Mouse (Mus musculus) ES-E14 (cell line): ENCODE measurements around the gene Myo15. TPM values are rescaled to one million over a fixed set of nuclear protein-coding genes. Genes with fewer than 3 reads are reported as not detected.

Experiments used
- DNase-seq: peaks from one replicate; pipeline ENCODE4 v3.0.0-alpha.2; 2013; ENCODE audit warnings: low read depth, low spot score
- H3K27ac ChIP-seq: 2 replicates; pipeline ENCODE4 v1.5.1; 2012; ENCODE audit warnings: low read depth, mild to moderate bottlenecking, low read length, moderate library complexity, mixed read lengths; ENCODE audit not compliant: poor library complexity, insufficient read depth, severe bottlenecking
- H3K36me3 ChIP-seq: 2 replicates; pipeline ENCODE4 v1.6.1; 2012; ENCODE audit warnings: mild to moderate bottlenecking, low read length, moderate library complexity, mixed read lengths; ENCODE audit not compliant: control insufficient read depth, poor library complexity, insufficient read depth, severe bottlenecking
- H3K4me1 ChIP-seq, 2 experiments: fragments of 150-350 bp in 1 of 2; sonication (generic) in 1 of 2; 2 replicates each; pipeline ENCODE4 v1.6.1; 2012; ENCODE audit warnings: low read length in 2 of 2, mild to moderate bottlenecking in 1 of 2, mixed read lengths in 1 of 2; ENCODE audit not compliant: control insufficient read depth in 2 of 2, insufficient read depth in 2 of 2, poor library complexity in 1 of 2
- H3K4me3 ChIP-seq, 2 experiments: fragments of 150-350 bp in 1 of 2; sonication (generic) in 1 of 2; 2 replicates each; pipeline ENCODE4 v1.5.1; 2012; ENCODE audit warnings: low read length in 2 of 2, low read depth in 1 of 2, mild to moderate bottlenecking in 1 of 2, mixed read lengths in 1 of 2; ENCODE audit not compliant: insufficient read depth in 1 of 2, poor library complexity in 1 of 2, severe bottlenecking in 1 of 2
- H3K9ac ChIP-seq: 2 replicates; pipeline ENCODE4 v1.6.1; 2012; ENCODE audit warnings: low read depth, mild to moderate bottlenecking, low read length, mixed read lengths; ENCODE audit not compliant: poor library complexity, insufficient read depth, severe bottlenecking
- H3K9me3 ChIP-seq: fragments of 150-350 bp; sonication (generic); 2 replicates; pipeline ENCODE4 v1.6.1; 2012; ENCODE audit warnings: low read depth, mild to moderate bottlenecking, low read length; ENCODE audit not compliant: control insufficient read depth, insufficient read depth
- CHD2 ChIP-seq: IDR thresholded peaks from 2 replicates; pipeline ENCODE4 v1.6.1; 2014; ENCODE audit warnings: mild to moderate bottlenecking, low read depth, low read length, inconsistent platforms
- HCFC1 ChIP-seq: IDR thresholded peaks from 2 replicates; pipeline ENCODE4 v1.6.1; 2012; ENCODE audit warnings: low read length, inconsistent platforms, borderline replicate concordance; ENCODE audit not compliant: insufficient read depth
- MAFK ChIP-seq: IDR thresholded peaks from 2 replicates; pipeline ENCODE4 v1.6.1; 2014; ENCODE audit warnings: mild to moderate bottlenecking, low read depth, low read length, inconsistent platforms; ENCODE audit not compliant: insufficient read depth
- ZC3H11A ChIP-seq: IDR thresholded peaks from 2 replicates; pipeline ENCODE4 v1.6.1; 2012; ENCODE audit warnings: low read depth, mild to moderate bottlenecking, inconsistent platforms, low read length, borderline replicate concordance
- ZNF384 ChIP-seq: IDR thresholded peaks from 2 replicates; pipeline ENCODE4 v1.6.1; 2012; ENCODE audit warnings: low read depth, low read length, inconsistent platforms
- in situ Hi-C, 2 experiments: fragments of 600-800 bp; cut with MboI; formaldehyde crosslinking; loops; one replicate each; pipeline ENCODE4 v1.15.1; 2025; ENCODE audit warnings: low sequenced_read_pairs in 2 of 2, inconsistent platforms in 1 of 2; ENCODE audit not compliant: unreplicated experiment in 2 of 2
- total RNA-seq: library from RNA; depleted of rRNA; stranded (reverse); fragments of 300-350 nt; gene quantifications from 2 replicates; pipeline ENCODE4 v1.2.3, GENCODE M21; 2012

Myo15 gene
- total RNA-seq, 1 experiment: 0.31 TPM

DNA sequence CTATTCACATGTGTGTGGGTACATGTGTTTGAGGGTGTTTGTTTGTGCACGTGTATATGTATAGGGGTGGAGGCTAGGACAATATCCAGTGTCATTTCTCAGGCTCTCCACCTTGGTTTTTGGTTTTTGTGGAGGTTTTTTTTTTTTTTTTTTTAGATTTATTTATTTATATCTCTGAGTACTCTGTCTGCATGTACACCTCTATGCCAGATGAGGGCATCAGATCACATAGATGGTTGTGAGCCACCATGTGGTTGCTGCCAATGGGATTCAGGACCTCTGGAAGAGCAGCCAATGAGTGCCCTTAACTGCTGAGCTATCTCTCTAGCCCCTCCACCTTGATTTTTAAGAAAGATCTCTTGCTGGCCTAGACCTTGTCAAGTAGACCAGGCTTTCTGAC lies 11.2 kb upstream of the Myo15 start:
- Histone ChIP-seq H3K9ac (no peak overlapping the region), H3K4me1 (peaks cover 0 to 3% of the 10 kb centered on the region in 2 experiments; a peak in 1 of 4 replicates), H3K4me3 (no peak overlapping the region), H3K27ac (no peak overlapping the region), H3K9me3 (no peaks in the 10 kb centered on the region), H3K36me3 (peaks cover 56% of the 10 kb centered on the region)
- TF ChIP-seq ZNF384 (peak; percentile 44; the same call in 1 of the 2 replicates), ZC3H11A (no peak)
- no peak for DNase-seq
- in situ Hi-C loops: no loop called here

DNA sequence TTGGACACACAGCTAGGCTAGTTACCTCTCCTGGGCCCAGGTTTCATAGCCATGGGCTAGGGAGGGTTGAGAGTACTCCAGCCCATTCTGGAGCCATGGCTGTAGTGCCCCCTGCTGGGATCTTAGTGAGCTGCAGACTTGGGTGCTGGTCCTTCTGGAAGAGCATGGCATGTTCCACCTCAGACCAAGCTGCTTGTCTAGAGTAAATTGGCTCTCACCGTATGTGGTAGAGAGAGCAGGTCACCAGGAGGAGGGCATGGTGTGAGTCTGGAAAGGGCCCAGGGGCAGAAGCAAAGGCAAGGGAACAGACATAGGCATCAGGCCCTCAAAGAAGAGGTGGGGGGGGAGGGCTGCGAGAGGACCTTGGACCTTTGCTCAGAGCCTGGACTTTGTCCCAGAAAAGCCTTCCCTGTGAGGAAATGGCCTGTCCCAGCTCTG lies 3.2 kb upstream of the Myo15 start:
- Histone ChIP-seq H3K4me3 (no peak overlapping the region), H3K9me3 (no peaks in the 10 kb centered on the region), H3K27ac (no peak overlapping the region), H3K9ac (no peak overlapping the region), H3K4me1 (no peaks in the 10 kb centered on the region), H3K36me3 (peaks cover 65% of the 10 kb centered on the region)
- DNase-seq: peak; percentile 65
- TF ChIP-seq ZNF384 (no peak), MAFK (no peak), HCFC1 (no peak), CHD2 (no peak), ZC3H11A (no peak)
- in situ Hi-C loops: no loop called here

DNA sequence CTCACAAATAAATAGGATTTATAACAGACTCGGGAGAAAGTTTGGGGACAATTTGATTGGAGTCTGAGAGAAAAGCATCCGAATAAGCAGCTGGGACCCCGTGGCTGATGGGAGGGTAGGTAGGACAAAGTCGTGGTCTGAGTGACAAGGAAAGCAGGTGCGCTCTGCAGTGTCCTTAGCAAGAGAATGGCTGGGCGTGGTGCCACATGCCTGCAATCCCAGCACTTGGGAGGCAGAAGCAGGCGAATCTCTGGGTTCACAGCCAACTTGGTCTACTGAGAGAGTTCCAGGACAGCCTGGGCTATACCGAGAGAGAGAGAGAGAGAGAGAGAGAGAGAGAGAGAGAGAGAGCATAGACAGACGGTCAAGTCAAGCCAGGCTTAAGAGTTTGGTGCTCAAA lies 1.6 kb downstream of the Myo15 start:
- TF ChIP-seq ZNF384 (no peak), ZC3H11A (no peak), HCFC1 (no peak), CHD2 (no peak), MAFK (no peak)
- Histone ChIP-seq H3K9ac (no peak overlapping the region), H3K9me3 (no peaks in the 10 kb centered on the region), H3K4me3 (no peak overlapping the region), H3K4me1 (no peaks in the 10 kb centered on the region), H3K27ac (no peak overlapping the region), H3K36me3 (peaks cover 26% of the 10 kb centered on the region)
- in situ Hi-C loops: no loop called here
- DNase-seq: no peak

DNA sequence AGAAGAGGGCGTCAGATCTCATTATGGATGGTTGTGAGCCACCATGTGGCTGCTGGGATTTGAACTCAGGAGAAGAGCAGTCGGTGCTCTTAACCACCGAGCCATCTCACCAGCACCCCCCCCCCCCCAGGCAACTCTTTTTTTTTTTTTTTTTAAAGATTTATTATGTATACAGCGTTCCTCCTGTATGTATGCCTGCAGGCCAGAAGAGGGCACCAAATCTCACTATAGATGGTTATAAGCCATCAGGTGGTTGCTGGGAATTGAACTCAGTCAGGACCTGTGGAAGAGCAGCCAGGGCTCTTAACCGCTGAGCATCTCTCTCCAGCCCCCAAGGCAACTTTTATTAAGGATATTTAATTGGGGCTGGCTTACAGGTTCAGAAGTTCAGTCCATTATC lies 5.4 kb downstream of the Myo15 start:
- TF ChIP-seq HCFC1: no peak
- peak; percentile 86 for TF ChIP-seq ZNF384
- no peak for TF ChIP-seq CHD2
- in situ Hi-C loops: no loop called here
- Histone ChIP-seq H3K4me3 (no peak overlapping the region), H3K9me3 (no peaks in the 10 kb centered on the region), H3K4me1 (peaks cover 0 to 13% of the 10 kb centered on the region in 2 experiments; a peak in 1 of 4 replicates), H3K9ac (no peak overlapping the region), H3K27ac (no peak overlapping the region), H3K36me3 (no peaks in the 10 kb centered on the region)
- DNase-seq: no peak

DNA sequence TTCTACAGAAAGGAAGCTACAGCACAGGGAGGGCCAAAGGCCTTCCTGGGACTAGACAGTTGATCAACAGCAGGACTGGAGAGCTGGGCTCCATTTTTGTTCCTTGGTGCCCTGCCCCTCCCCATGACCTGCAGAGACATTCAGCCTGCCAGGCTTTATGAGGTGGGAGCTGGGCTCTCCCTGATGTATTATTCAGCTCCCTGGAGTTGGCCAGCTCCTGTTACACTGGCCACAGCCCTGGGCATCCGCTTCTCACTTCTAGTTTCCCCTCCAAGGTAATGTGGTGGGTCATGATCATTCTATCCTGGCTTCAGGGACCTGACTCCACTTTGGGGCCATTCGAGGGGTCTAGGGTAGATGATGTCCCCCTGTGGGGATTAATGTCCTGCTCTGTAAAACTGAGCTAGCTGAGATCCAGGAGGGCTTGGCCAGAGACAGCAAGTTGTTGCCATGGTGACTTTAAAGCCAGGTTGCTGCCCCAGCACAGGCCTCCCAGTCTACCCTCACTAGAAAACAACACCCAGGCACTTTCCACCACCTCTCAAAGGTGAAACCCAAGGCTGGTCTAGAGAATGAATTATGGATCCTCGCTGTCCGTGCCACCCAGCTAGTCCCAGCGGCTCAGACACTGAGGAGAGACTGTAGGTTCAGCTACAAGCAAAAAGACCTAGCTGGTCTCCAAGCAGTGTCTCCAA lies 6.7 kb downstream of the Myo15 start:
- DNase-seq: no peak
- H3K4me1 ChIP-seq: peaks cover 0 to 13% of the 10 kb centered on the region in 2 experiments; a peak in 1 of 4 replicates
- no peak overlapping the region for H3K4me3 ChIP-seq
- no peak overlapping the region for H3K9ac ChIP-seq
- H3K9me3 ChIP-seq: no peaks in the 10 kb centered on the region
- no peak overlapping the region for H3K27ac ChIP-seq
- TF ChIP-seq MAFK (no peak), ZC3H11A (no peak), CHD2 (no peak)
- in situ Hi-C loops: no loop called here
- H3K36me3 ChIP-seq: no peaks in the 10 kb centered on the region
